Mouse (Mus musculus) forebrain, postnatal 0 days (tissue): ENCODE data around the gene Gm28230. TPM values are rescaled to one million over a fixed set of nuclear protein-coding genes. Genes with fewer than 3 reads are reported as not detected.
A peak's percentile ranks its signal among the peaks of the same experiment; 100 is the strongest.

Source experiments
- ATAC-seq: fragments of 200-750 bp; cut with Nextera tagmentation; 2 replicates; pipeline ENCODE4 v1.8.0; 2017; ENCODE audit warnings: mild to moderate bottlenecking, moderate library complexity
- DNase-seq: peaks from one replicate; pipeline ENCODE4 v3.0.0-alpha.2; 2015
- H3K27ac ChIP-seq: fragments of 300-500 bp; sonication (generic); 2 replicates; pipeline ENCODE4 v1.5.1; 2014; ENCODE audit warnings: low read depth, mild to moderate bottlenecking, antibody characterized with exemption, low read length, moderate library complexity, mixed read lengths
- H3K27me3 ChIP-seq: fragments of 300-500 bp; sonication (generic); 2 replicates; pipeline ENCODE4 v1.6.1; 2014; ENCODE audit warnings: mild to moderate bottlenecking, low read length, mixed read lengths; ENCODE audit not compliant: insufficient read depth
- H3K36me3 ChIP-seq: fragments of 300-500 bp; sonication (generic); 2 replicates; pipeline ENCODE4 v1.6.1; 2014; ENCODE audit warnings: mild to moderate bottlenecking, moderate library complexity; ENCODE audit not compliant: insufficient read depth
- H3K4me1 ChIP-seq: fragments of 300-500 bp; sonication (generic); 2 replicates; pipeline ENCODE4 v1.6.1; 2014; ENCODE audit warnings: antibody characterized with exemption; ENCODE audit not compliant: insufficient read depth
- H3K4me2 ChIP-seq: fragments of 300-500 bp; sonication (generic); 2 replicates; pipeline ENCODE4 v1.6.1; 2014; ENCODE audit warnings: low read depth, mild to moderate bottlenecking, moderate library complexity
- H3K4me3 ChIP-seq: fragments of 300-500 bp; sonication (generic); 2 replicates; pipeline ENCODE4 v1.5.1; 2014; ENCODE audit warnings: low read depth, low read length, mixed read lengths
- H3K9ac ChIP-seq: fragments of 300-500 bp; sonication (generic); 2 replicates; pipeline ENCODE4 v1.6.1; 2014; ENCODE audit warnings: mild to moderate bottlenecking
- H3K9me3 ChIP-seq: fragments of 300-500 bp; sonication (generic); 2 replicates; pipeline ENCODE4 v1.6.1; 2016; ENCODE audit warnings: low read length
- CTCF ChIP-seq: sonication (generic); IDR thresholded peaks from 2 replicates; pipeline ENCODE4 v1.5.1; 2016; ENCODE audit warnings: antibody characterized with exemption, control low read depth, low read depth
- WGBS: fragments of 180-500 bp; shearing (Covaris S2); extraction: QIAGEN DNeasy Blood & Tissue Kit; methylation state at CpG from one replicate; pipeline ENCODE4 v1.1.7; 2014; 5-methylcytosine and 5-hydroxymethylcytosine counted together
- polyA plus RNA-seq: library from polyadenylated mRNA; unstranded; fragments of >200 nt; fragmentation: Nextera tagmentation; extraction: Ambion mirVana; gene quantifications from 2 replicates; pipeline ENCODE4 v1.2.1, GENCODE M21; 2015
- total RNA-seq: library from RNA; depleted of rRNA; stranded (reverse); fragments of >200 nt; gene quantifications from 2 replicates; pipeline ENCODE4 v1.2.3, GENCODE M21; 2014

The Gm28230 gene
- total and polyA plus RNA-seq, 2 experiments from 2014 or later: not detected

DNA sequence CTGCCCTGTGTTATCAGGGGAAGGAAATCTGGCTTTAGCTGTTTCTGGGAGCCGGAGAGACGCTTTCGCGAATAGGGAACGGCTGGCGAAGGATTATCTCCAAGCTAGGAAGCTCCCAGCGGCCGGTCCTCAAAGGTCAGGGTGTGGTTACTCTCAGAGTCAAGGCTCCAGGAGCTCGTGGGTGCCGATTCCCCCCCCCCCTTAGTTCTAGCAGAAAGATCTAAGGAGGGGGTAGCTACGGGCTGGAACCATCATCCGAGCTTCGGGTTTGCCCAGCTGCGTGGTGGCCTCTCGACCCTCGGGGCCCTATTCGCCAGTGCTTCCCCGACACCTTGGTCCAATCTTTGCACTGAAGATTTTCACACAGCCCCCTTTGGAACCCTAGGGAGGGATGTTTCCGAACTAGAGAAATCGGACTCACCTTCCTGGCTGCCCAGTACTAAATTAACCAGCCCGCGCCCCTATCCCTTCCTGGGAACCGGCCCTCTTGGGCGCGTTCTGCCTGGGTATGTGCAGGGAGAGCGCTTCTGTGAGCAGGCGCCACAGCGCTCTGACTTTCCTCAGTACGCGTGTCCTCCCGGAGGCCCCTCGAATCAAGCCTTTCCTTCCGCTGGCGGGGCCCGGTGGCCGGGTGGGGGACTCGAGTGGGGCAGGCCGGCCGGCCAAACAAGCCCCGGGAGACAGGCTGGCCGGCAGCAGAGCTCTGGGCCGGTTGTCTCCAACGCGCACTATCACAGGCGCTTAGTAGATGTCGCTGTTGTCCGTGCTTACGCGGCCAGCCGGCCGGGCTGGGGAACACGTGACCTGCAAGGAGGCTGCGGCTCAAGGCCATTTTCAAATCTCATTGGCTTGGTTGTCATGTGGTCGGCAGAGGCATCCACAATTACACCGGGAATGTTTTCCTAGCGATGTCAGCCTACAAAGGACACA, 35.2 kb upstream of the Gm28230 start, which contains the start of gene Hoxd10:
Hoxd10 (plus strand) TSS at position 903 of the 930 bp plus-strand sequence.
- WGBS: 2% methylated on average over 56 of the region's 56 CpGs
- peak; percentile 55; the same call in 1 of the 2 replicates for ATAC-seq
- Histone ChIP-seq H3K4me1 (no peaks in the 10 kb centered on the region), H3K27me3 (peaks cover 94% of the 10 kb centered on the region), H3K4me2 (no peak within 1 kb of the TSS), H3K36me3 (no peaks in the 10 kb centered on the region), H3K27ac (no peak within 1 kb of the TSS), H3K4me3 (no peak within 1 kb of the TSS), H3K9me3 (0 out of 2 replicates have a peak, but pooled peaks cover 4% of the 10 kb centered on the region), H3K9ac (no peak within 1 kb of the TSS)
- TF ChIP-seq CTCF: peak; percentile 40
- DNase-seq: no peak

DNA sequence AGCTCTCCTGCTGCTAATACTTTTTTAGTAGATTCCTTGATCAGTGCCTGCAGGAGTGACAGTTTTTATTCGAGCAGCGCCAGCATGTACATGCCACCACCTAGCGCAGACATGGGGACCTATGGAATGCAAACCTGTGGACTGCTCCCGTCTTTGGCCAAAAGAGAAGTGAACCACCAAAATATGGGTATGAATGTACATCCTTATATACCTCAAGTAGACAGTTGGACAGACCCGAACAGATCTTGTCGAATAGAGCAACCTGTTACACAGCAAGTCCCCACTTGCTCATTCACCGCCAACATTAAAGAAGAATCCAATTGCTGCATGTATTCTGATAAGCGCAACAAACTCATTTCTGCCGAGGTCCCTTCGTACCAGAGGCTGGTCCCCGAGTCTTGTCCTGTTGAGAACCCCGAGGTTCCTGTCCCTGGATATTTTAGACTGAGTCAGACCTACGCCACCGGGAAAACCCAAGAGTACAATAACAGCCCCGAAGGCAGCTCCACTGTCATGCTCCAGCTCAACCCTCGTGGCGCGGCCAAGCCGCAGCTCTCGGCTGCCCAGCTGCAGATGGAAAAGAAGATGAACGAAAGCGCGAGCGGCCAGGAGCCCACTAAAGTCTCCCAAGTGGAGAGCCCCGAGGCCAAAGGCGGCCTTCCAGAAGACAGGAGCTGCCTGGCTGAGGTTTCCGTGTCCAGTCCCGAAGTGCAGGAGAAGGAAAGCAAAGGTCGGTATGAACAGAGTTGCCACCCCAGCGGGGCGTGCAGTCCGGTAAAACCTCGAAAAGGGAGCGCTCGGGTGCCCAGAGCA, 34.3 kb upstream of the Gm28230 start:
- Histone ChIP-seq H3K9ac (no peak overlapping the region), H3K4me2 (no peak overlapping the region), H3K36me3 (no peaks in the 10 kb centered on the region), H3K4me1 (no peaks in the 10 kb centered on the region), H3K4me3 (no peak overlapping the region), H3K9me3 (0 out of 2 replicates have a peak, but pooled peaks cover 4% of the 10 kb centered on the region), H3K27ac (no peak overlapping the region), H3K27me3 (peaks cover 94% of the 10 kb centered on the region)
- ATAC-seq (no peak), DNase-seq (no peak)
- WGBS: 4% methylated on average over 35 of the region's 35 CpGs
- no peak for TF ChIP-seq CTCF

DNA sequence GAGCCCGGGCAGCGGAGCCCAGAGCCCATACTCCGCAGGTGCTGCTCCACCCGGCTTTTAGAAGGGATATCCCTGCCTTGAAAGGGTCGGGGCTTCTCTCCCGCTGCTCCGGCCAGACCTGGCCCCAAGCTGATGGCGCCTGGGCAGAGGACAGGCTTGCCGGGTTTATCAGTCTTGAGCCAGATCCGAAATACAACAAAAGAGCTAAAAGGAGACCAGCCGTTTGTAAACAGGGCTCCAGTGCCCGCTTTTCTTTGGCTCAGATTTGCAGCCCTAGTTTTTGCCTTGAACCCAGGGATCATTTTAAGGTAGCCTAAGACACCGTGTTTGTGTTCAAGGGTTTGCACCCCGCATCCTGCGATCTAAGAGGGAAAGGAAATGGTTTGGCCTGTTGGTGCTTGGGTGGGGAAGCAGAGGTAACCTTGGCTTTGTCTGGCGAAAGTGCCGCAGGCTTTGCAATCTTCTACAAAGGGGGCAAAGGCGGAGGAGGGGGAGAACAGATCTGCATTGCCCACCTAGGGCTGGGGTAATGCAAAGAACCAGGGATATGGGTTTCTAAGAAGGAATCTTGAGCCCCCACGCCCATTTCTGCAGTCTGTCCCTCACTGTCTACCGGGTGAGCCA, 33.6 kb upstream of the Gm28230 start:
- Histone ChIP-seq H3K4me3 (no peak overlapping the region), H3K36me3 (no peaks in the 10 kb centered on the region), H3K4me1 (no peaks in the 10 kb centered on the region), H3K9me3 (0 out of 2 replicates have a peak, but pooled peaks cover 4% of the 10 kb centered on the region), H3K4me2 (no peak overlapping the region), H3K27me3 (peaks cover 94% of the 10 kb centered on the region), H3K27ac (no peak overlapping the region), H3K9ac (no peak overlapping the region)
- no peak for ATAC-seq
- no peak for TF ChIP-seq CTCF
- 2% methylated on average over 20 of the region's 20 CpGs for WGBS
- DNase-seq: no peak

DNA sequence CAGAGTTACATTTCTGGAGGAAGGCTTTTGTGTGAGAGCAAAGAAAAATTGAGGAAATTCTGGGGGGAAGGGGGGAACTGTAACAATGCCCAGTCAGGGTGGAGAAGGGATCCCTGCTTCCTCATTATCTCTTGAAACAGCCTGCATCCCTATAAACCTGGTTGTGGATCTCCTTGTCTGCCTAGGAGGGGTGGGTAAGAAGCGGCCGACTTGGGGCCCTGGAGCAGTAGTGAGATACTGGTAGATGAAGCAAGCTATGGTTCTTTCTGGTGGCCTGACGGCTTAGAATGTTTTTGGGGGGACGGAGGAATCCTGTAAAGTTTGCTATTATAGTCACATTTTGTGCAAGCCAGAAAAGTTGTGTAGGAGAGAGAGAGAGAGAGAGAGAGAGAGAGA, 33.1 kb upstream of the Gm28230 start:
- Histone ChIP-seq H3K4me1 (no peaks in the 10 kb centered on the region), H3K27me3 (peaks cover 89% of the 10 kb centered on the region), H3K36me3 (no peaks in the 10 kb centered on the region), H3K4me2 (no peak overlapping the region), H3K9ac (no peak overlapping the region), H3K9me3 (0 out of 2 replicates have a peak, but pooled peaks cover 4% of the 10 kb centered on the region), H3K27ac (no peak overlapping the region), H3K4me3 (no peak overlapping the region)
- DNase-seq (no peak), ATAC-seq (no peak)
- TF ChIP-seq CTCF: no peak
- 7% methylated on average over 4 of the region's 4 CpGs for WGBS

DNA sequence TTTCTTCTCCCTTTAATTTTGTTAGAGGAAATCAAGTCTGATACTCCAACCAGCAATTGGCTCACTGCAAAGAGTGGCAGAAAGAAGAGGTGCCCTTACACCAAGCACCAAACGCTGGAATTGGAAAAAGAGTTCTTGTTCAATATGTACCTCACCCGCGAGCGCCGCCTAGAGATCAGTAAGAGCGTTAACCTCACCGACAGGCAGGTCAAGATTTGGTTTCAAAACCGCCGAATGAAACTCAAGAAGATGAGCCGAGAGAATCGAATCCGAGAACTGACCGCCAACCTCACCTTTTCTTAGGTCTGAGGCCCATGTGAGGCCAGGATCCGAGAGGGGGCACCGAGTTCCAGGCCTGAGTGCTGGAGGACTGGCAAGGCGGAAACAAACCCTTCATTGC, 32.5 kb upstream of the Gm28230 start:
- Histone ChIP-seq H3K9ac (no peak overlapping the region), H3K4me1 (no peaks in the 10 kb centered on the region), H3K4me2 (no peak overlapping the region), H3K36me3 (no peaks in the 10 kb centered on the region), H3K4me3 (no peak overlapping the region), H3K27me3 (peaks cover 87% of the 10 kb centered on the region), H3K9me3 (0 out of 2 replicates have a peak, but pooled peaks cover 4% of the 10 kb centered on the region), H3K27ac (no peak overlapping the region)
- ATAC-seq (no peak), DNase-seq (no peak)
- WGBS: 2% methylated on average over 16 of the region's 16 CpGs
- TF ChIP-seq CTCF: peak; percentile 22; the same call in 1 of the 2 replicates

DNA sequence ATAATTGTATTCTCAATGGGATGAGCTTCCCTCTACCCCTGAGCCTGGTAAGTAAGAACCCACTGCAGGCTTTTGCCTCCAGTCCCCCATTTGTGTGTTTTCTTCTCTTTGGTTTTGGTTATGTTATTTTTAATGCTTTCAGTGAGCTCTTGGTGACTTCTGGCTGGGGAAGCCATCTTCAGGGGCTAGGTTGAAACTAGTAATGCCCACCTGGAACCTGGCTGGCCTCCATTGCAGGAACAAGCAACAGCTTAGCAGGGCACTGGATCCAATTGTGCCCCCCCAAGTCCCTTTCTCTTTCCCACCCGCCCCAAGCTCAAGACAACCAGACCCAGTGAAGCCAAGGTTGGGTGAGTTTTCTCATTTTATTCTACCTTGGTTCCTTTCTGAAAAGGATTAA, 31.1 kb upstream of the Gm28230 start:
- no peak overlapping the region for H3K4me2 ChIP-seq
- WGBS: 0% methylated on average over 1 of the region's 1 CpGs

More for the DNA sequence above, 31.1 kb upstream of the Gm28230 start:
- Histone ChIP-seq H3K36me3 (no peaks in the 10 kb centered on the region), H3K27ac (no peak overlapping the region), H3K4me3 (no peak overlapping the region), H3K9ac (no peak overlapping the region), H3K9me3 (0 out of 2 replicates have a peak, but pooled peaks cover 4% of the 10 kb centered on the region), H3K4me1 (no peaks in the 10 kb centered on the region), H3K27me3 (peaks cover 90% of the 10 kb centered on the region)
- TF ChIP-seq CTCF: no peak
- ATAC-seq (no peak), DNase-seq (no peak)
